Mouse (Mus musculus) left cerebral cortex, postnatal 25 days (tissue): ENCODE measurements around the gene Hsd17b13. TPM values are rescaled to one million over a fixed set of nuclear protein-coding genes. Genes with fewer than 3 reads are reported as not detected.

Experiments
- DNase-seq, 2 experiments: peaks; one replicate each; pipeline ENCODE4 v3.0.0; 2022; ENCODE audit warnings: low spot score in 2 of 2, mixed read lengths in 1 of 2
- intact Hi-C: fragments of 180-260 bp; cut with DNase I; formaldehyde crosslinking; loops from one replicate; pipeline ENCODE4 v1.15.1; 2025
- total RNA-seq, 2 experiments: library from RNA; stranded (reverse); gene quantifications; 2 replicates each; pipeline ENCODE4 v1.2.3; 2021

The Hsd17b13 gene
- total RNA-seq, 2 experiments from 2014 or later = 0.37 to 0.50 TPM

GRCm38 (mm10) chr5:103907844-103908243, 69.4 kb downstream of the Hsd17b13 start:
- intact Hi-C loops = no loop called here
- peak; percentile 23 to 83 for DNase-seq

- DNase-seq = no peak
- intact Hi-C loops = no loop called here
These were observed 71.0 kb downstream of the Hsd17b13 start for GRCm38 (mm10) chr5:103906173-103906572.

Other genes starting within 250 kb of the Hsd17b13 start
- 10 to 100 TPM; 37.8 to 39.3 TPM for gene Klhl8, start 66.2 kb downstream of the Hsd17b13 start, total RNA-seq
- gene Hsd17b11, start 44.5 kb upstream of the Hsd17b13 start, total RNA-seq = 10 to 100 TPM; 38.2 to 39.8 TPM
- gene Nudt9, start 68.9 kb upstream of the Hsd17b13 start, total RNA-seq = 10 to 100 TPM; 59.4 to 59.9 TPM
- gene Gm17660, start 100.2 kb upstream of the Hsd17b13 start, total RNA-seq = not detected
- gene Sparcl1, start 136.3 kb upstream of the Hsd17b13 start, total RNA-seq = 1,000 to 10,000 TPM; 1,388 to 1,439 TPM
- not detected for gene Dspp, start 193.3 kb upstream of the Hsd17b13 start, total RNA-seq
- gene Dmp1, start 225.2 kb upstream of the Hsd17b13 start, total RNA-seq = 1 to 10 TPM; 3.3 to 3.8 TPM